Mouse (Mus musculus): Measurements from ENCODE around the gene Arpc2.

Gene Arpc2

GRCm38 (mm10) chr1:74238136-74238535 is 2.3 kb downstream of the Arpc2 start:
- peak; percentile 50 for DNase-seq (ENCODE audit: extremely low read depth, low read depth, low spot score)

GRCm38 (mm10) chr1:74239162-74239561 is 3.3 kb downstream of the Arpc2 start:
- no peak for DNase-seq (ENCODE audit: extremely low read depth, low read depth, low spot score)

GRCm38 (mm10) chr1:74239618-74240017 is 3.7 kb downstream of the Arpc2 start:
- DNase-seq (ENCODE audit: extremely low read depth, low read depth, low spot score), result no peak

GRCm38 (mm10) chr1:74240311-74240710 is 4.4 kb downstream of the Arpc2 start:
- no peak for DNase-seq (ENCODE audit: extremely low read depth, low read depth, low spot score)

GRCm38 (mm10) chr1:74240832-74241231 is 4.9 kb downstream of the Arpc2 start:
- no peak for DNase-seq (ENCODE audit: extremely low read depth, low read depth, low spot score)

GRCm38 (mm10) chr1:74245525-74245924 is 9.6 kb downstream of the Arpc2 start:
- no peak for DNase-seq (ENCODE audit: extremely low read depth, low read depth, low spot score)

- no peak for DNase-seq (ENCODE audit: extremely low read depth, low read depth, low spot score)
These were observed 12.9 kb downstream of the Arpc2 start for GRCm38 (mm10) chr1:74248799-74249198.

- peak; percentile 39 for DNase-seq (ENCODE audit: extremely low read depth, low read depth, low spot score)
These were observed 13.6 kb downstream of the Arpc2 start for GRCm38 (mm10) chr1:74249331-74249980.

- no peak for DNase-seq (ENCODE audit: extremely low read depth, low read depth, low spot score)
These were observed 14.2 kb downstream of the Arpc2 start for GRCm38 (mm10) chr1:74250096-74250495.

- no peak for DNase-seq (ENCODE audit: extremely low read depth, low read depth, low spot score)
These were observed 19.9 kb downstream of the Arpc2 start for GRCm38 (mm10) chr1:74255704-74256345.

- DNase-seq (ENCODE audit: extremely low read depth, low read depth, low spot score), result no peak
These were observed 20.9 kb downstream of the Arpc2 start for GRCm38 (mm10) chr1:74256782-74257181.

- DNase-seq (ENCODE audit: extremely low read depth, low read depth, low spot score), result no peak
These were observed 26.6 kb downstream of the Arpc2 start for GRCm38 (mm10) chr1:74262510-74262909.

- DNase-seq (ENCODE audit: extremely low read depth, low read depth, low spot score), result no peak
These were observed 32.9 kb downstream of the Arpc2 start for GRCm38 (mm10) chr1:74268750-74269149.

- no peak for DNase-seq (ENCODE audit: extremely low read depth, low read depth, low spot score)
These were observed 35.8 kb downstream of the Arpc2 start for GRCm38 (mm10) chr1:74271659-74272058.

- no peak for DNase-seq (ENCODE audit: extremely low read depth, low read depth, low spot score)
These were observed 39.1 kb downstream of the Arpc2 start for GRCm38 (mm10) chr1:74275015-74275414.

GRCm38 (mm10) chr1:74277041-74277440 is 41.2 kb downstream of the Arpc2 start:
- DNase-seq (ENCODE audit: extremely low read depth, low read depth, low spot score), result no peak

- DNase-seq (ENCODE audit: extremely low read depth, low read depth, low spot score), result no peak
These were observed 42.1 kb downstream of the Arpc2 start for GRCm38 (mm10) chr1:74277883-74278537.

- no peak for DNase-seq (ENCODE audit: extremely low read depth, low read depth, low spot score)
These were observed 42.7 kb downstream of the Arpc2 start, which contains the start of gene Gpbar1 for GRCm38 (mm10) chr1:74278538-74278937. Gpbar1 (plus strand) TSS chr1:74278550.

- no peak for DNase-seq (ENCODE audit: extremely low read depth, low read depth, low spot score)
These were observed 43.1 kb downstream of the Arpc2 start for GRCm38 (mm10) chr1:74278988-74279387.

GRCm38 (mm10) chr1:74280591-74281325 is 44.9 kb downstream of the Arpc2 start:
- no peak for DNase-seq (ENCODE audit: extremely low read depth, low read depth, low spot score)

- no peak for DNase-seq (ENCODE audit: extremely low read depth, low read depth, low spot score)
These were observed 45.5 kb downstream of the Arpc2 start for GRCm38 (mm10) chr1:74281372-74281771.
